Mouse (Mus musculus): Measurements from ENCODE around the gene Surf4. TPM values are rescaled to one million over a fixed set of nuclear protein-coding genes. Genes with fewer than 3 reads are reported as not detected.

The Surf4 gene
- polyA plus RNA-seq, 1 experiment from 2014 or later: 155 TPM

GRCm38 (mm10) chr2:26952193-26952592 is 18.5 kb upstream of the Surf4 start:
- 93% methylated on average over 4 of the region's 4 CpGs for WGBS
- Histone ChIP-seq H3K36me3 (peaks cover 99% of the 10 kb centered on the region), H3K4me1 (replicated peaks) (no peaks in the 10 kb centered on the region), H3K27ac (no peak overlapping the region), H3K9me3 (no peaks in the 10 kb centered on the region), H3K4me3 (no peak overlapping the region), H3K27me3 (ENCODE audit: insufficient read depth, poor library complexity, severe bottlenecking) (no peaks in the 10 kb centered on the region)
- DNase-seq (ENCODE audit: low spot score): no peak

GRCm38 (mm10) chr2:26951346-26951905 is 17.7 kb upstream of the Surf4 start:
- 87% methylated on average over 8 of the region's 8 CpGs for WGBS
- Histone ChIP-seq H3K4me3 (no peak overlapping the region), H3K27me3 (ENCODE audit: insufficient read depth, poor library complexity, severe bottlenecking) (no peaks in the 10 kb centered on the region), H3K4me1 (replicated peaks) (no peaks in the 10 kb centered on the region), H3K36me3 (peaks cover 99% of the 10 kb centered on the region), H3K9me3 (no peaks in the 10 kb centered on the region), H3K27ac (no peak overlapping the region)
- no peak for DNase-seq (ENCODE audit: low spot score)

GRCm38 (mm10) chr2:26950411-26950810 is 16.7 kb upstream of the Surf4 start:
- DNase-seq (ENCODE audit: low spot score): no peak
- no peaks in the 10 kb centered on the region for H3K9me3 ChIP-seq
- 90% methylated on average over 2 of the region's 2 CpGs for WGBS
- no peak overlapping the region for H3K4me3 ChIP-seq
- no peak overlapping the region for H3K27ac ChIP-seq
- no peaks in the 10 kb centered on the region for H3K4me1 ChIP-seq (replicated peaks)
- no peaks in the 10 kb centered on the region for H3K27me3 ChIP-seq (ENCODE audit: insufficient read depth, poor library complexity, severe bottlenecking)
- peaks cover 91% of the 10 kb centered on the region for H3K36me3 ChIP-seq

GRCm38 (mm10) chr2:26943253-26943652 is 9.5 kb upstream of the Surf4 start:
- H3K36me3 ChIP-seq: peaks cover 19% of the 10 kb centered on the region
- no peak for DNase-seq (ENCODE audit: low spot score)
- H3K4me3 ChIP-seq: no peak overlapping the region
- H3K27ac ChIP-seq: no peak overlapping the region
- H3K4me1 ChIP-seq (replicated peaks): no peaks in the 10 kb centered on the region
- no peaks in the 10 kb centered on the region for H3K9me3 ChIP-seq
- WGBS: 79% methylated on average over 3 of the region's 3 CpGs
- H3K27me3 ChIP-seq (ENCODE audit: insufficient read depth, poor library complexity, severe bottlenecking): no peaks in the 10 kb centered on the region

GRCm38 (mm10) chr2:26941539-26941938 is 7.8 kb upstream of the Surf4 start:
- Histone ChIP-seq H3K4me3 (no peak overlapping the region), H3K9me3 (no peaks in the 10 kb centered on the region), H3K36me3 (peaks cover 4% of the 10 kb centered on the region), H3K27me3 (ENCODE audit: insufficient read depth, poor library complexity, severe bottlenecking) (no peaks in the 10 kb centered on the region), H3K27ac (no peak overlapping the region), H3K4me1 (replicated peaks) (no peaks in the 10 kb centered on the region)
- no peak for DNase-seq (ENCODE audit: low spot score)
- 44% methylated on average over 5 of the region's 5 CpGs for WGBS

- H3K27me3 ChIP-seq (ENCODE audit: insufficient read depth, poor library complexity, severe bottlenecking): no peaks in the 10 kb centered on the region
- no peaks in the 10 kb centered on the region for H3K36me3 ChIP-seq
- no peaks in the 10 kb centered on the region for H3K9me3 ChIP-seq
- no peak for DNase-seq (ENCODE audit: low spot score)
- peaks cover 25% of the 10 kb centered on the region for H3K4me1 ChIP-seq (replicated peaks)
- no peak overlapping the region for H3K27ac ChIP-seq
- H3K4me3 ChIP-seq: no peak overlapping the region
- 69% methylated on average over 1 of the region's 1 CpGs for whole genome bisulfite sequencing
Observed at GRCm38 (mm10) chr2:26936425-26936824, 2.7 kb upstream of the Surf4 start.

- H3K4me3 ChIP-seq: no peak overlapping the region
- 94% methylated on average over 2 of the region's 2 CpGs for WGBS
Observed at GRCm38 (mm10) chr2:26935286-26935685, 1.6 kb upstream of the Surf4 start.

GRCm38 (mm10) chr2:26932473-26933303 is 1.0 kb downstream of the Surf4 start:
- Histone ChIP-seq H3K9me3 (no peaks in the 10 kb centered on the region), H3K27ac (peak overlapping the region; percentile 99), H3K4me3 (peak overlapping the region; percentile 98), H3K27me3 (ENCODE audit: insufficient read depth, poor library complexity, severe bottlenecking) (no peaks in the 10 kb centered on the region), H3K36me3 (peaks cover 36% of the 10 kb centered on the region), H3K4me1 (replicated peaks) (peaks cover 34% of the 10 kb centered on the region)
- 2% methylated on average over 49 of the region's 49 CpGs for WGBS
- no peak for DNase-seq (ENCODE audit: low spot score)

More at GRCm38 (mm10) chr2:26935286-26935685, 1.6 kb upstream of the Surf4 start:
- H3K27ac ChIP-seq: no peak overlapping the region
- no peaks in the 10 kb centered on the region for H3K27me3 ChIP-seq (ENCODE audit: insufficient read depth, poor library complexity, severe bottlenecking)
- peaks cover 34% of the 10 kb centered on the region for H3K4me1 ChIP-seq (replicated peaks)
- no peak for DNase-seq (ENCODE audit: low spot score)
- H3K36me3 ChIP-seq: peaks cover 10% of the 10 kb centered on the region
- no peaks in the 10 kb centered on the region for H3K9me3 ChIP-seq

- H3K27me3 ChIP-seq (ENCODE audit: insufficient read depth, poor library complexity, severe bottlenecking): no peaks in the 10 kb centered on the region
- H3K4me3 ChIP-seq: peak overlapping the region; percentile 98; the same call in 1 of the 2 replicates
- 51% methylated on average over 1 of the region's 1 CpGs for WGBS
- peaks cover 59% of the 10 kb centered on the region for H3K36me3 ChIP-seq
- no peaks in the 10 kb centered on the region for H3K9me3 ChIP-seq
- H3K27ac ChIP-seq: no peak overlapping the region
- peaks cover 34% of the 10 kb centered on the region for H3K4me1 ChIP-seq (replicated peaks)
- peak; percentile 54 for DNase-seq (ENCODE audit: low spot score)
Observed at GRCm38 (mm10) chr2:26930390-26930789, 3.3 kb downstream of the Surf4 start.

- Histone ChIP-seq H3K9me3 (no peaks in the 10 kb centered on the region), H3K36me3 (peaks cover 84% of the 10 kb centered on the region)
- WGBS: 93% methylated on average over 6 of the region's 6 CpGs
Observed at GRCm38 (mm10) chr2:26927745-26928476, 5.8 kb downstream of the Surf4 start.

GRCm38 (mm10) chr2:26921784-26922183 is 11.9 kb downstream of the Surf4 start:
- DNase-seq (ENCODE audit: low spot score): no peak
- H3K4me3 ChIP-seq: no peak overlapping the region
- peaks cover 97% of the 10 kb centered on the region for H3K36me3 ChIP-seq
- peaks cover 16% of the 10 kb centered on the region for H3K4me1 ChIP-seq (replicated peaks)
- H3K27ac ChIP-seq: no peak overlapping the region
- no peaks in the 10 kb centered on the region for H3K9me3 ChIP-seq
- WGBS: 86% methylated on average over 9 of the region's 9 CpGs
- no peaks in the 10 kb centered on the region for H3K27me3 ChIP-seq (ENCODE audit: insufficient read depth, poor library complexity, severe bottlenecking)

More at GRCm38 (mm10) chr2:26927745-26928476, 5.8 kb downstream of the Surf4 start:
- H3K27ac ChIP-seq: no peak overlapping the region
- no peaks in the 10 kb centered on the region for H3K27me3 ChIP-seq (ENCODE audit: insufficient read depth, poor library complexity, severe bottlenecking)
- no peak overlapping the region for H3K4me3 ChIP-seq
- H3K4me1 ChIP-seq (replicated peaks): peaks cover 22% of the 10 kb centered on the region
- DNase-seq (ENCODE audit: low spot score): no peak

- Histone ChIP-seq H3K27ac (no peak overlapping the region), H3K27me3 (ENCODE audit: insufficient read depth, poor library complexity, severe bottlenecking) (no peaks in the 10 kb centered on the region), H3K9me3 (no peaks in the 10 kb centered on the region), H3K4me1 (replicated peaks) (peaks cover 30% of the 10 kb centered on the region), H3K4me3 (no peak overlapping the region), H3K36me3 (peaks cover 83% of the 10 kb centered on the region)
- no peak for DNase-seq (ENCODE audit: low spot score)
- WGBS: 90% methylated on average over 6 of the region's 6 CpGs
Observed at GRCm38 (mm10) chr2:26920190-26920855, 13.4 kb downstream of the Surf4 start.
